Mouse (Mus musculus): ENCODE results near the gene Srrm2. TPM values are rescaled to one million over a fixed set of nuclear protein-coding genes. Genes with fewer than 3 reads are reported as not detected.

Gene Srrm2
- total RNA-seq, 2 experiments from 2014 or later: 563 to 606 TPM

GRCm38 (mm10) chr17:23862926-23863325, 72.6 kb downstream of the Srrm2 start:
- no peak for DNase-seq

- DNase-seq: no peak
Observed at GRCm38 (mm10) chr17:23867756-23868155, 77.4 kb downstream of the Srrm2 start, which contains the start of gene Prss21. Gene Prss21, plus strand, starts transcription at chr17:23868056.

- no peak for DNase-seq
Observed at GRCm38 (mm10) chr17:23868513-23868912, 78.2 kb downstream of the Srrm2 start.

Small RNA genes within 50 kb of the gene (microRNA-seq; reads per million reads assigned to microRNA genes)
- gene Mir5125: 0.60 to 0.85 reads per million in 2 experiments

Other genes with a start within 250 kb of the Srrm2 start
- gene Zfp213, start 226.3 kb upstream of the Srrm2 start, total RNA-seq (2021): 1 to 10 TPM; 5.6 to 7.4 TPM
- 10 to 100 TPM; 25.0 to 32.3 TPM for gene Zfp13, start 191.0 kb upstream of the Srrm2 start, total RNA-seq (2021)
- gene Zscan10, start 189.7 kb upstream of the Srrm2 start, total RNA-seq (2021): not detected
- under 1 TPM; 0.10 to 0.30 TPM for gene Mmp25, start 145.3 kb upstream of the Srrm2 start, total RNA-seq (2021)
- not detected for gene Bicdl2, start 130.0 kb upstream of the Srrm2 start, total RNA-seq (2021)
- 100 to 1,000 TPM; 122 to 124 TPM for gene Hcfc1r1, start 116.9 kb upstream of the Srrm2 start, total RNA-seq (2021)
- gene Thoc6, start 116.7 kb upstream of the Srrm2 start, total RNA-seq (2021): 1 to 10 TPM; 7.2 to 9.7 TPM
- 1 to 10 TPM; 4.8 to 6.3 TPM for gene Tnfrsf12a, start 113.1 kb upstream of the Srrm2 start, total RNA-seq (2021)
- not detected for gene Cldn6, start 111.3 kb upstream of the Srrm2 start, total RNA-seq (2021)
- under 1 TPM; 0.22 to 0.35 TPM for gene Cldn9, start 106.5 kb upstream of the Srrm2 start, total RNA-seq (2021)
- not detected for gene 1520401A03Rik, start 67.7 kb upstream of the Srrm2 start, total RNA-seq (2021)
- 1 to 10 TPM; 1.7 to 3.0 TPM for gene Pkmyt1, start 64.2 kb upstream of the Srrm2 start, total RNA-seq (2021)
- 10 to 100 TPM; 50.8 to 55.4 TPM for gene Paqr4, start 49.7 kb upstream of the Srrm2 start, total RNA-seq (2021)
- under 1 TPM; 0.35 to 0.42 TPM for gene Kremen2, start 44.7 kb upstream of the Srrm2 start, total RNA-seq (2021)
- gene Flywch1, start 18.9 kb upstream of the Srrm2 start, total RNA-seq (2021): 100 to 1,000 TPM; 297 to 300 TPM
- gene Flywch2, start 4.5 kb upstream of the Srrm2 start, total RNA-seq (2021): 10 to 100 TPM in 1 of 2 experiments, 1 to 10 TPM in 1; 9.9 to 11.7 TPM
- gene Elob, start 38.6 kb downstream of the Srrm2 start, total RNA-seq (2021): 100 to 1,000 TPM; 356 to 383 TPM
- not detected for gene Prss33, start 45.5 kb downstream of the Srrm2 start, total RNA-seq (2021)
- not detected for gene Prss32, start 53.3 kb downstream of the Srrm2 start, total RNA-seq (2021)
- gene Prss41, start 53.6 kb downstream of the Srrm2 start, total RNA-seq (2021): 1 to 10 TPM; 2.0 to 2.1 TPM
- not detected for gene Prss21, start 77.5 kb downstream of the Srrm2 start, total RNA-seq (2021)
- not detected for gene Dcpp1, start 90.3 kb downstream of the Srrm2 start, total RNA-seq (2021)
- gene Dcpp2, start 90.3 kb downstream of the Srrm2 start, total RNA-seq (2021): not detected
- not detected for gene Dcpp3, start 126.9 kb downstream of the Srrm2 start, total RNA-seq (2021)
- not detected for gene Sbp, start 151.1 kb downstream of the Srrm2 start, total RNA-seq (2021)
- not detected for gene Sbpl, start 164.7 kb downstream of the Srrm2 start, total RNA-seq (2021)
- gene Prss30, start 190.0 kb downstream of the Srrm2 start, total RNA-seq (2021): not detected
- not detected for gene Prss22, start 207.6 kb downstream of the Srrm2 start, total RNA-seq (2021)
- gene Prss27, start 247.6 kb downstream of the Srrm2 start, total RNA-seq (2021): not detected